In genomic region chr15:6584645-6585044, GRCm38 (mm10) we compare ENCODE assay signal across 27 mouse cellular contexts.
DNase-seq lines count a peak whose midpoint lies in the region; ATAC-seq and TF ChIP-seq lines count a peak whose summit lies in the region.
"Had no signal": no experiment of that assay in that cellular context is flagged by ENCODE, and none has a peak within 500 bp of the region (broad histone marks: within the 10 kb centered on the region; RNA-seq: fewer than 3 reads in every experiment).

No protein-coding gene starts in this region.

- H3K36me3 ChIP-seq in thymus, adult 2 months (ENCODE audit: control insufficient read depth, insufficient read depth, low read length) = peaks cover 6% of the 10 kb centered on the region
- H3K36me3 ChIP-seq in liver, embryonic 15.5 days (replicated peaks) = no peaks in the 10 kb centered on the region
- H3K36me3 ChIP-seq in kidney, embryonic 14.5 days (ENCODE audit: control insufficient read depth, insufficient read depth, low read length) = no peaks in the 10 kb centered on the region
- H3K36me3 ChIP-seq: embryonic facial prominence, embryonic 10.5 days; embryonic facial prominence, embryonic 15.5 days; forebrain, embryonic 12.5 days; hindbrain, embryonic 10.5 days; hindbrain, embryonic 15.5 days had no signal

- no peak overlapping the region for H3K9ac ChIP-seq in liver, embryonic 15.5 days
- no peak overlapping the region for H3K9ac ChIP-seq in kidney, embryonic 14.5 days (ENCODE audit: low read depth, low read length)
- H3K9ac ChIP-seq: embryonic facial prominence, embryonic 15.5 days; forebrain, embryonic 12.5 days; forebrain, postnatal 0 days; hindbrain, embryonic 15.5 days had no signal

- no peaks in the 10 kb centered on the region for H3K9me3 ChIP-seq in liver, embryonic 15.5 days (replicated peaks)
- no peaks in the 10 kb centered on the region for H3K9me3 ChIP-seq in kidney, embryonic 14.5 days (ENCODE audit: control insufficient read depth, low read length)
- H3K9me3 ChIP-seq: embryonic facial prominence, embryonic 10.5 days; embryonic facial prominence, embryonic 15.5 days; forebrain, embryonic 12.5 days; hindbrain, embryonic 10.5 days; hindbrain, embryonic 15.5 days had no signal

- peak; percentile 70 for ATAC-seq in liver, embryonic 15.5 days (ENCODE audit: insufficient read depth)
- ATAC-seq in kidney, embryonic 14.5 days (ENCODE audit: low FRiP score, low TSS enrichment) = no peak
- ATAC-seq: activated CD4-positive, CD25-positive, alpha-beta regulatory T cell, adult 4 months; CD4-positive, CD25-positive, alpha-beta regulatory T cell, adult 4 months; forebrain, postnatal 0 days; lung, postnatal 0 days had no signal

- no peak overlapping the region for H3K4me3 ChIP-seq in thymus, adult 2 months (ENCODE audit: control insufficient read depth, insufficient read depth, low read length)
- H3K4me3 ChIP-seq in liver, embryonic 15.5 days (replicated peaks) = no peak overlapping the region
- H3K4me3 ChIP-seq in kidney, embryonic 14.5 days (ENCODE audit: low read length) = no peak overlapping the region
- H3K4me3 ChIP-seq in lung, adult 2 months (replicated peaks; ENCODE audit: extremely low read depth, low read depth, low read length) = no peak overlapping the region
- H3K4me3 ChIP-seq: embryonic facial prominence, embryonic 10.5 days; embryonic facial prominence, embryonic 15.5 days; forebrain, embryonic 12.5 days; hindbrain, embryonic 10.5 days; hindbrain, embryonic 15.5 days; layer of hippocampus, adult 2 months had no signal

- TF ChIP-seq CTCF in thymus, adult 2 months (IDR thresholded peaks at IDR 0.05; ENCODE audit: borderline replicate concordance, control insufficient read depth, extremely low read depth, insufficient read depth, low read length, poor library complexity) = no peak
- no peak for TF ChIP-seq CTCF in lung, adult 2 months (IDR thresholded peaks at IDR 0.05; ENCODE audit: insufficient read depth, low read length)

- H3K4me1 ChIP-seq in thymus, adult 2 months (replicated peaks; ENCODE audit: control insufficient read depth, insufficient read depth, low read length) = peaks cover 17% of the 10 kb centered on the region
- H3K4me1 ChIP-seq in liver, embryonic 15.5 days (replicated peaks) = peaks cover 17% of the 10 kb centered on the region; the same call in 1 of the 2 replicates
- H3K4me1 ChIP-seq in kidney, embryonic 14.5 days (ENCODE audit: control insufficient read depth, insufficient read depth, low read length) = no peaks in the 10 kb centered on the region
- peaks cover under 1% of the 10 kb centered on the region; the same call in 1 of the 2 replicates for H3K4me1 ChIP-seq in lung, adult 2 months (ENCODE audit: control insufficient read depth, insufficient read depth, low read length)
- H3K4me1 ChIP-seq: embryonic facial prominence, embryonic 10.5 days; forebrain, embryonic 12.5 days; hindbrain, embryonic 10.5 days; hindbrain, embryonic 15.5 days had no signal

- no peak for TF ChIP-seq POLR2A in thymus, adult 2 months (IDR thresholded peaks at IDR 0.05; ENCODE audit: control insufficient read depth, extremely low read depth, insufficient read depth, low read length, poor library complexity)
- TF ChIP-seq POLR2A in lung, adult 2 months (IDR thresholded peaks at IDR 0.05; ENCODE audit: borderline replicate concordance, extremely low read depth, low read depth, low read length) = no peak

- DNase-seq in thymus, adult 2 months = no peak
- no peak for DNase-seq in thymus, adult 18-20 months
- DNase-seq in c-Kit-positive CD71-positive TER-119-negative erythroid progenitor cells, embryonic 14.5 days (ENCODE audit: low read depth) = peak; percentile 30
- DNase-seq in naive thymus-derived CD4-positive, alpha-beta T cell, adult 2 months (ENCODE audit: low read depth) = peak; percentile 41
- no peak for DNase-seq in layer of hippocampus, postnatal 14 days (ENCODE audit: low spot score in 2 of 2)
- DNase-seq in lung, adult 2 months = no peak
- DNase-seq: adrenal gland, adult 8-10 months; cerebellum, adult 11-12 months; forebrain, postnatal 0 days; heart, postnatal 14 days; kidney, adult 18-20 months; kidney, postnatal 36 days; lung, postnatal 4 days; midbrain, embryonic 14.5 days; spleen, adult 18-20 months had no signal

- WGBS in thymus, adult 2 months = 54% methylated on average over 4 of the region's 4 CpGs
- 25% methylated on average over 4 of the region's 4 CpGs for WGBS in liver, embryonic 15.5 days (ENCODE audit: insufficient replicate concordance)
- 92% methylated on average over 4 of the region's 4 CpGs for WGBS in kidney, embryonic 14.5 days
- WGBS in lung, adult 2 months = 79% methylated on average over 4 of the region's 4 CpGs

- peak overlapping the region; percentile 5; the same call in 1 of the 2 replicates for H3K27ac ChIP-seq in thymus, adult 2 months (ENCODE audit: control insufficient read depth, insufficient read depth, low read length)
- no peak overlapping the region for H3K27ac ChIP-seq in liver, embryonic 15.5 days (replicated peaks)
- H3K27ac ChIP-seq in kidney, embryonic 14.5 days (ENCODE audit: low read depth, low read length) = no peak overlapping the region
- H3K27ac ChIP-seq: embryonic facial prominence, embryonic 10.5 days; embryonic facial prominence, embryonic 15.5 days; forebrain, embryonic 12.5 days; hindbrain, embryonic 10.5 days; hindbrain, embryonic 15.5 days; layer of hippocampus, adult 2 months; stomach, postnatal 0 days had no signal

- H3K4me2 ChIP-seq in liver, embryonic 15.5 days = no peak overlapping the region
- H3K4me2 ChIP-seq in kidney, embryonic 14.5 days (replicated peaks; ENCODE audit: low read depth, low read length) = no peak overlapping the region
- H3K4me2 ChIP-seq: embryonic facial prominence, embryonic 15.5 days; forebrain, embryonic 12.5 days; hindbrain, embryonic 15.5 days had no signal

- H3K27me3 ChIP-seq in thymus, adult 2 months (ENCODE audit: control insufficient read depth, insufficient read depth, low read length) = no peaks in the 10 kb centered on the region
- no peaks in the 10 kb centered on the region for H3K27me3 ChIP-seq in liver, embryonic 15.5 days
- H3K27me3 ChIP-seq in kidney, embryonic 14.5 days (ENCODE audit: control insufficient read depth, insufficient read depth, low read length) = no peaks in the 10 kb centered on the region
- H3K27me3 ChIP-seq: embryonic facial prominence, embryonic 15.5 days; forebrain, embryonic 12.5 days; hindbrain, embryonic 15.5 days had no signal

Comparison
In these comparisons a context has a peak if more than half of its experiments do, and no peak if none do; other contexts are left out.
1. DNase-seq: peak in c-Kit-positive CD71-positive TER-119-negative erythroid progenitor cells, embryonic 14.5 days (single experiment) and naive thymus-derived CD4-positive, alpha-beta T cell, adult 2 months (single experiment); none in thymus, adult 2 months (single experiment), thymus, adult 18-20 months (0 of 2), layer of hippocampus, postnatal 14 days (0 of 2) and lung, adult 2 months (single experiment).